Mouse (Mus musculus): ENCODE data around the gene Npas2.

The Npas2 gene

DNA sequence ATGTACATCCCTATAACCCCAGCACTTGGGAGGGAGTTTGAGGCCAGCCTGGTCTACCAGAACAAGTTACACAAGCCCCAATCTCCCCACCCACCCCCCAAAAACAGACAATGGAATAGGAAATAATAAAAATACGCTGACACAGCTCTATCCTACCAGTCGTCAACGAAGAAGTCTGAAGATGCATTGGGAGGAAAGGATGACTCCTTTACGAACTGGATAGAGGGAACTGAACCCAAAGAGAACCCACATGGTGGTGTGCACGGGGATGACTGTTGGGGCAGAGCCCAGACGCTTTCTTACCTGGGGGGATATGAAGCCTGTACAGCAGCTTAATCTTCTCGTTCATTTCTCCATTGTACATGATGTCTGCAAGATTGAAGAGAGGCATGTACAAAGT lies 182.6 kb downstream of the Npas2 start:
- DNase-seq (ENCODE audit: low spot score in 2 of 2) = no peak

DNA sequence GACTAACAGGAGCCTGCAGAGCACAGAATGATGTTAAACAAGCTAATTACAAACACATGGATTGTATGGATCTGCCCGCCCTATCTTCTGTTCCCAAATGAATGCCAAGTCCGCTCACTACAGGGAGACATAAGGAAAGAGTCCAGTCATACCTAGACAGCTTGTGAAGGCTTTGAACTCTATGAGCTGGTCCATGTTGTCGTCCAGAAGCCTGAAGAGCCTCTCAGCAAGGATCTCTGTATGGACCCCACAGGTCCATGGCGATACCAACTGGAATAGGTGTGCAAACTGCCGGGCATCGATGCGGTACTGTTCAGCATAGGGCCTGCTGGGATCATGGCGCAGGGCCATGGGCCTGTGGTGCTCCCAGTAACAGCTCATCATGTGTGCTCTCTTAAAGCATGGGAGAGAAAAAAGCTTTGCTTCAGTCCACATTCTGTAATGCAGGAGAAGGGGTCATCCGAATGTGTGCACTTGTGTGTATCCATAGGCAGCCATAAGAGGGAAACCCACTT lies 183.3 kb downstream of the Npas2 start:
- DNase-seq (ENCODE audit: low spot score in 2 of 2) = no peak

DNA sequence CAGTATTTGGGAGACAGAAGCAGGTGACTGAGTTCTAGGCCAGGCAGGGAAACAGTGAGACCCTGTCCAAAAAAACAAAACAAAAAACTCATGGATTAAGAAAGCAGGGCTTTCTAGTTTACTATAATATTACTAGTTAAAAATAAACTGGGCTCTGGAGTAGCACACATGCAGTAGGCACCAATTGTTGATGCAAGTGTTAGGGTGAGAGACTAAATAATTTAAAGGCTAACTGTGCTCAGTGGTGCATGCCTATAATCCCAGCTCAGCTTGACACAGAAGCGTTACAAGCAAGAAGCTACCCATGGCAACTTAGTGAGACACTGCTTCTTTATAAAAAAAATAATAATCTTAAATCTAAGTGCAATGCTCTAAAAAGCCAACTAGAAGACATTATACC lies 185.0 kb downstream of the Npas2 start:
- DNase-seq (ENCODE audit: low spot score in 2 of 2) = no peak

DNA sequence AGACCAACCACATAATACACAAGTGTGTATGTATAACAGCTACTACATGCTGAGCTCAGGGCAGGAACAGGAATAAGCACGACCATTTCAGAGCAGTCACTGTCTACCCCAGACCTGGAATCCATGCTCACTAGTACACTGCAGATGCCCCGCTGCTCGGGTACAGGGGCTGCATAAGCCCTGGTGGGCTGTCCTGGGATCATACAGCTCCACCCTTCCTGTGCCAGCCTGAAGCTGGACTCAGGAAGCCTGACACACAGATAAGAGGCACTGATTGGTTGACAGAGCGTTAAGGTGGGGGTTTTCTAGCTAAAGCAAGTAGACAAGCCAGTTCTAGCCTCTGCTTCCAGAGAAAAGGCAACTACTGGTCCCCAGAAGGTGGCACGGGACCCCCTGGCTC lies 185.5 kb downstream of the Npas2 start:
- DNase-seq (ENCODE audit: low spot score in 2 of 2) = no peak

DNA sequence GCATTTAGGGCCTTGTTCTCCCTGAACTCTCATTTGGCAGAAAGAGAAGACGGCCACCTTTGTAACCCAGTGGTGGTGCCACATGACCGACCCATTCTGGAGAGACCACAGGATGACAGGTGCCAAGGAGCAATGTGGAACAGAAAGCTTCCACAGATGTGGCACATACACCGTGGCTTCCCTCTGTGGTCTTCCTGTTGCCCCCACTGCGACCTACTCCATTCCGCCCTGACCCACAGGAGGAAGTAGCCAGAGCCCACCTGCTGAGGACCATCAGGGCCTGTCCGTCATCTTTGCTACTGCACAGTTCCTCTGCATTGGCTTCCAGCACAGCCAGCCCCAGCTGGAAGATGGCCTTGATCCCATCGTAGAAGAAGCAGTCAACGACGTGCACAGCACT lies 187.5 kb downstream of the Npas2 start:
- no peak for DNase-seq (ENCODE audit: low spot score in 2 of 2)

DNA sequence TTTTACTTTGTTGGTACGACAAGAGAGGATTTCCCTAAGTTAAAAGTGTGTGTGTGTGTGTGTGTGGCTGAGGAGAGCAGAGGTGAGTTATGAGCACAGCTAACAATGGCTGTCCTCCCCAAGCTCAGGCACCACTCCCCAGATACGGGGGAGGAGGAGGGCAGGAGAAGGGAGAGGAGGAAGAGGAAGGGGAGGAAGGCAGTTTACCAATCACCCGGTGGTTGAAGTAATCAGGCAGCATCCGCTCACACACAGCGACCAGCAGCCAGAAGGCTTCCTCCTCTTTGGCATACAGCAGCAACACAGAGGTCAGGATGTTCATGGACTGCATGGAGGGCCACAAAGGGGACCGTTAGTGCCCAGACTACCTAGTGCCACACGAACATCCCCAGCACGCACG lies 191.4 kb downstream of the Npas2 start:
- DNase-seq (ENCODE audit: low spot score in 2 of 2) = no peak

DNA sequence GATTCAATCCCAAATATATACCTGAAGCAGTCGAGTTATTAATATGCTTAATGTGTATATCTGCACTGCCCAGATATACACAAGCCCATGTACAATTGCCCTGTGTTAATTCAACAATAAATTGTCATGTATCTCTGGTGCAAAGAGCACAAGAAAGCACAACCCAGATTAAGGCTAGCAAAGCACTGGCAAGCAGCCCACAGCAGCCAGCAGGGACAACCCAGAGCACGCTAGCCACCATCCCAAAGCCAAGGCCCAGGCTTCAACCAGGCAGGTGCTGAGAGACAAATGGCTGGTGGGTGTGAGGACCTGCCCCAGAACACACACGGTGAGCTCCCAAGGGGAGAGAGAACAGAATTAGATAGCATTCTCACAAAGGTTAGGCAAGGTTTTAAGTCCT lies 192.9 kb downstream of the Npas2 start:
- DNase-seq (ENCODE audit: low spot score in 2 of 2) = no peak

DNA sequence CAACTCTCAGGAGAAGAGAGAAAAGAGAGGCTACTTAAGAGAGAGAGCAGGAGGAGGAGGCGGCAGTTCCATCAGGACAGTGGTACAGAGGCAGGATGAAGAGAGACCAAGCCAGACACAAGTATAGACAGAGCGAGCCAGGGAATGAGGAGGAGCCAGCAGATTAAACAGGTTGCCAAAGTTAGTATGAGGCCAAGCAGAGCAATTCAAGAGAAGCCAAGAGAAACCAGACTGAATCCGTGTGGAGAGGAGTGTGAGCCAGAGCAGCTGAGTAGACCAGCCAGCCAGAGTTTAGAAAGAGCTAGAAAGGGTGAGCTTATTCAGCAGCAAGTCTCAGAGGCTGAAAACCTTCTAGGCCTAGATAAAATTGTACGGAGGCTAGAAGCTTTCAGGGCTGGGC lies 194.0 kb downstream of the Npas2 start:
- DNase-seq (ENCODE audit: low spot score in 2 of 2) = no peak

DNA sequence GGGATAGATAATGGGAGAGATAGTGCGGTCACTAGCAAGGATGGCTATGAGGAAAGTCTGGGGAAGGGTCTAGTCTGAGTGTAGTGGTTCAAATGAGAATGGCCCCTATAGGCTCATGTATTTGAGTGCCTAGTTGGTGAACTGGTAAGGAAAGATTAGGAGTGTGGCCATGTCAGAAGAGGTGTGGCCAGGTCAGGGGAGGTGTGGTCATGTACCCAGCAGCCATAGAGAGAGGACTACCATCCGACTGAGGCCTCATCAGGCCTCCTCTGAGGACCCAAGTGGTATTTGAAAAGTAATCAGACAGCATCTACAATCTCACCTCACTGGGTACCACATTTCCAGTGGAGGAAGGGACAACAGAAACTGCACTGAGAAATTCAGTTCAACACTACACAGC lies 194.6 kb downstream of the Npas2 start:
- no peak for DNase-seq (ENCODE audit: low spot score in 2 of 2)

DNA sequence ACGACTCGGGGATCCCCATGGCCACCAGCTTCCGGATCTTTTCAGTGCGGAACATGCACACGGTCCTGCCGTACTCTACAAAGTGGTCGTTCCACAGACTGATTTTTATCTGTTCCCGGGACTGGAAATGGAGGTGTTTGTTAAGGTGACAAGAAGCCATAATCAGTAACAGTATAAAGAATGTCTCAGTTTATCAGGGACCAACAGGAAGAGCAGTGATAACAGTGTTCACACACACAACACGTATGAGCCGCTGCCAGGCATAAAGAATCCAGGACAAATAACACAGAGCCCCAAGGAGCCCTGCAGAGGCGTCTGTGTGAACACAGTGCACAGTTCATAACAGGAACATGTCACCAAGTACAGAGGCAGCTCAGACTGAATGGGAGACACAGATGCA lies 195.8 kb downstream of the Npas2 start:
- no peak for DNase-seq (ENCODE audit: low spot score in 2 of 2)

DNA sequence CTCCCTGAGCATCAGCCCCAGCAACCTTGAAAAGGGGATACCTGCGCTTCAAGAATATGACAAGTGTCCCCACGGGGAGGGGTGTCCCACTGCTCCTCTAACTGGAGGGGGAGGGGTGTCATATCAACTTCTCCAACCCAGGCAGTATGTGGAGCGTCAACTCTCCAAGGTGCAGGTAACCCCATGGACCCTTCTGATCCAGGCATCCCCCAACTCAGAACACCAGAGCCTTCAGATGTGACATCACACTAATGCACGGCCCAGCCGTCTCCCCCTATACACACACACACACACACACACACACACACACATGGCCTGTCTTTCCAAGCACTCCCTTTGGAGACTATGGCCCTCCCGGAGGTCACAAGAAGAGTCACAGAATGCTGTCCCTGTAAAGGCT lies 198.1 kb downstream of the Npas2 start:
- DNase-seq (ENCODE audit: low spot score in 2 of 2) = no peak

DNA sequence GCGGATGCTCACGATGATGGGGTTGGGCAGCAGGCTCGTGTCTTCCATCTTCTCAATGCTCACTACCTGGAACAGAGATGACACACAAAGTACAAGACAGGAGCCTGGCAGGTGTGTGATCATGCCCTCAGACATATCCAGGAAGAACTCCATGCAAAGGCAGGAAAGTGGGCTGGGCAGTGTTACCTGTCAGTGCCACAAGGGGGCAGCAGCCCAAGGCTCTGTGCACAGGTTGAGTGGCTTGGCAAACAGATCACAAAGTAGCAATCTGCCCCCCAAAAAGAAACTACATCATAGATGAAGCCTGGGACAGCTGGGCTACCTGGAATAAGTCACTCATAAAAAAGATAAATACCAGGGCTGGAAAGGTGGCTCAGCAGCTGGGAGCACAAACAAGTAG lies 198.7 kb downstream of the Npas2 start:
- DNase-seq (ENCODE audit: low spot score in 2 of 2) = peak; percentile 41 to 55

DNA sequence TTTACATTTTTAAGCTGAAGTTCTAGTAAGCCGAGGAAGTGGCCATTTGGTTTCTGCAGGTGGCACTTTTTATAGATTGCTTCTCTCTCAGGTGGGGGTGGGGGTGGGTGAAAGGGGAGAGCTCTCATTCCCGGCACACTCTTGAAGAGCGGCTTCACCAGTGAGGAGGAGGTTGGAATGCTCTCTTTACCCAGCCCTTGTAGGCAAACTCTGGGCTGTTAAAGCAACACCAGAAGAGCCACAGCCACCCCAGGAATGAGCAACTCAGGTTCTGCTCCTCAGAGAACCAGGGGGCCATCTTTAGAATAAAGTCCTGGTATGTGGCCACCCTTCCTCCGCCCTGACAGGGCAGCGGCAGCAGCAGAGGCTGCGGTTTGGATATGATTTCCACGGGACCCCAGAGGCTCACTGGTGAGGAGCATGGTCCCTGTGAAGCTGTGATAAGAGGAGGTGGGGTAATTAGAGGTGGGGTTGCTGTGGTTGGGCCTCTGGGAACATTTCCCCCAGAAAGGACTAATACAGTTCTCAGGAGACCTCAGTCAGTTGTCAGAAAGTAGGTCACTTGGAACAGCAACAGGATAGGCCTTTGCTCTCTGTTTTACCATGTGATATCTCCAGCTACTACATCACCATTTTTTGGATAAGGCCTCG lies 199.8 kb downstream of the Npas2 start:
- no peak for DNase-seq (ENCODE audit: low spot score in 2 of 2)

DNA sequence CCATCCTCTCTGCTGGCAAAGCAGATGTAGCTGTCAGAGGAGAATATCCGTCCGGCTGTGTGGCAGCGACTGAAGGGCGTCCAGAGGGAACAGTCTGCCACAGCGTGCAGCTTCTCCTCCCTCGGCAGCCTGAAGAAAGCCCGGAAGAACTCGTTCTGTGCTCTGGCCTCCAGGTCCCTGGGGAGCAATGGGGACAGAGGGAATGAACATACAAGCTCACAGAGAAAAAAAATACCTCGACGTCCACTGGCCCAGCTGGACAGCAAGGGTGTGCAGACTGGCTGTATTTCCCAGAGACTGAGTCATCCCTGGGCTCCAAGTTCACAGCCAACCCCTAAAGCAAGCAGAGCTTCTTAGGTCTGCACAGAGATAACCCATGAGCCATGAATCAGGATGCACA lies 200.6 kb downstream of the Npas2 start:
- DNase-seq (ENCODE audit: low spot score in 2 of 2) = no peak

DNA sequence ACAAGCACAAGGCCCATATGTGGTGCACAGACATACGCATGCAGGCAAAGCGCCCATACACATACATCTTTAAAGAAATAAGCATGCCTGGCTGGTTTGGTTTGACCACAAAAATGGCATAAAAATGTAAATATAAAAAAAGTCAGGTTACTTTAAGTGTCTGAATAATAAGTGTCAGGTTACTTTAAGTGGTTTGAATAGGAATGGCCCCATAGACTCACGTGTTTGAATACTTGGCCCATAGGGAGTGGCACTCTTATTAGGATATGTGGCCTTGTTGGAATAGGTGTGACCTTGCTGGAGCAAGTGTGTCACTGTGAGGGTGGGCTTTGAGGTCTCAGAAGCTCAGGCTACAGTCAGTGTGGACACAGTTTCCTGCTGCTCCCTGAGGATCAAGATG lies 201.1 kb downstream of the Npas2 start:
- DNase-seq (ENCODE audit: low spot score in 2 of 2) = no peak

DNA sequence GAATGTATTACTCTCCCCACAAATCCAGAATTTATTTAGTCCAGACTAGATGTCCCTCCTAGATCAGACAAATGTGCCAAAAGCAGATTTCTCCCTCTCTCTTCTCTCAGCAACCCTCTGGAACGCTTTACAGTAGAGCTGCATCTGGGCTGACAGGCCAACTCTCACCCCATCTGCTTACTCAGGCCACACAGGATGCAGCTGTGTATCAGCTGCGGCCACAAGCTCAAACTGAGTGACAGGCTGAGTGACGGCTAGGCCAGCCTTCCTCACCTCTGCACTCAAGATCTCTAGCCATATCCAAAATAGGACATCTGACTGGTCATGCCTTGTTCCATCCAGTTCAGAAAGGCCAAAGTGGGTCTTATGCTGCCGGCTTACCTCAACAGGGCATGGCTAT lies 202.8 kb downstream of the Npas2 start:
- no peak for DNase-seq (ENCODE audit: low spot score in 2 of 2)

DNA sequence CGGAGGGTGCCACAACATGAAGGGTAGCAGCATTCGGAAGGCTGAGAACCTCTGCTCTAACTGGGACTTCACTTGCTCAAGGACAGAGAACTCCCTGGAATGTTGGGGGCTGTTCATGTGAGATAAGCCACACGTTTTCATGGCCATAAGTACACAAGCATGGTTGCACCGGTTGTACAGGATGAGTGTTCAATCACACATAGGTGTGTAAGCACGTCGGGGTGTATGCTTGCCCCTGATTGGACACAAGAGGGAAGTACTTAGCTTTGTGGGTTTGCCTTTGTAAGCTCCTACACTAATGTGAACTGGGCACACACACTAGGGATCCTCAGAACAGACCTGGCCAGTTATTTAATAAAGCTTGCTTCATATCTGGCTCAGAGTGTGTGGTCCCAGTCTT lies 204.8 kb downstream of the Npas2 start:
- no peak for DNase-seq (ENCODE audit: low spot score in 2 of 2)

DNA sequence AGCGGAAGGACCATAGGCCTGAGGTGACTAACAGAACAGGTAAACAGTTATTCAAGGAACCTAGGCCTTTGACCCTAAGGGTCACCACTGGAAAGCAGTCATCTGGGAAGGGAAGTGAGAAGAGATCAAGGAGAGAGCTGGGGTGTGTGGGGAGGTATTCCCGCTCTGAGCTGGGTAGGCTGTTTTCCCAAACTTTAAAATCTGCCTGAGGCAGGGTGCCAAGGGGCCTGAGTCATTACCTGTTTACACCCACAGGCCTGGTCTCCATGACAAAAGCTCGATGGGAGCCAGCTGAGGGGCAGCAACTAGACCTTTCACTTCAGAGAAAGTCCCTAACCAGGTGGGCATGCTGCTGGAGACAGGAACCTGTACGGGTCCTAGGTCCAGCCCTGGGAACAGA lies 205.7 kb downstream of the Npas2 start:
- no peak for DNase-seq (ENCODE audit: low spot score in 2 of 2)

DNA sequence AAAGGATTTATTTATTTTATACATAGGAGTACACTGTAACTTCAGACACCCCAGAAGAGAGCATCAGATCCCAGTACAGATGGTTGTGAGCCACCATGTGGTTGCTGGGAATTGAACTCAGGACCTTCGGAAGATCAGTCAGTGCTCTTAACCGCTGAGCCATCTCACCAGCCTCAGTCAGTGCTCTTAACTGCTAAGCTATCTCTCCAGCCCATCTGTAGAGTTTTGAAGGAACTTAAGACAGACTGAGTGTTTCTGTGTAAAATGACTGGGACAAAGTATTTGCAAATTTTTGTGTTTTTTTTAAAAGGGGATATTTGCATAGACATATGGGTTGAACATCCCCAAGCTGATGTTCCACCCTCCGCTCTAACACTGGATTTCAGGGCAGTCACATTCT lies 206.6 kb downstream of the Npas2 start:
- no peak for DNase-seq (ENCODE audit: low spot score in 2 of 2)

DNA sequence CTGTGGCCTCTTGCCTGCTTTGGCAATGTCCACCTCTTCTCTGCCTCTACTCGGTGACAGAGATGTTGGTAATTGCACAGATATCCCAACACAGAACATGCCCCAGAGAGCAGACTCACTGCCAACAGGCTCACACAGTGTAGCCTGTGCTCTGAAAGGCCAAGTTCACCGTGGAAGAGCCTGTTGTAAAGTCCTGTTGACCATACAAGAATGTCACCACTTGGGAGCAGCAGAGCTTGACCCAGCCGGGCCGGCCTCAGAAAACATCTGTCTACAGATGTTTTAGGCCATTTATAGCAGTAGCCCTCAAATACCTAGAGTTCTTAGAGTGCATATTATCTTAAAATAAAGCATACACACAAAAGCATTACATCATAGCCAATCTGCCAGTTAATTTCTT lies 213.6 kb downstream of the Npas2 start:
- no peak for DNase-seq (ENCODE audit: low spot score in 2 of 2)

DNA sequence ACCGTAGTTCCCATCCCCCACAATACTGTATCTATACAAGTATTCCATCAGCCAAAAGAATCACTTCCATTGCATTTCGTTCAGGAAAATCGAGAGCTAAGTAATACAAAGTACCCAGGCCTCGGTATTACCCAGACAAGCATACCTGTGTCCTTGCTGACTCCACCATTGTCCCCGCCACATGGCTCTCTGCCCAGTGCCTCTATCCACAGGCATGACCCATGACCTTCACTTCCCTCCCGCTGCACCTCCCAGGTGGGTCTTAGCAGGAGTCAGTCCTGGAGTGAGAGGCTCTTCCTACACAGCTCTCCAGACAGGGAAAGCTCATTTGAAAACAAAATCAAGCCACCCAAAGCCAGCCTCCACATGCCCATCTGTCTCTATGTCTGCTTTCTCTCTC lies 214.6 kb downstream of the Npas2 start:
- no peak for DNase-seq (ENCODE audit: low spot score in 2 of 2)

DNA sequence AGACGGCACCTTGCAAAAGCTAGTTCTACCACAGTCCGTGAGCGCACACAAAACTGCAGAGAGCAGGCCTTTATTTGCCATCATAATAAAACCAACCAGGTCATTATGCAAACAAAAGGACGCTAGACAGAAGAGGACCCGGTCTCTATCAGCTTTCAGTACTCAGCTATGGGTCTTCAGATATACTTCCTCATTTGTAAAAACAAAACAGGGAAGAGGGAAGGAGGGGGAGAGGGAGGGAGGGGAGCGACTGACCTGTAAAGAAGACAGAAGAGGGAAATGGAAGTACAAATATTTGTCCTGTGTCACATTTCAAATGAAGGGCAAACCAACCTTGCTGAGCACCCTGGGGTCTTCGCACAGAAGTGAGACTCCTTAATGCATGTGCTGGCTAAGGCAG lies 215.1 kb downstream of the Npas2 start:
- no peak for DNase-seq (ENCODE audit: low spot score in 2 of 2)

DNA sequence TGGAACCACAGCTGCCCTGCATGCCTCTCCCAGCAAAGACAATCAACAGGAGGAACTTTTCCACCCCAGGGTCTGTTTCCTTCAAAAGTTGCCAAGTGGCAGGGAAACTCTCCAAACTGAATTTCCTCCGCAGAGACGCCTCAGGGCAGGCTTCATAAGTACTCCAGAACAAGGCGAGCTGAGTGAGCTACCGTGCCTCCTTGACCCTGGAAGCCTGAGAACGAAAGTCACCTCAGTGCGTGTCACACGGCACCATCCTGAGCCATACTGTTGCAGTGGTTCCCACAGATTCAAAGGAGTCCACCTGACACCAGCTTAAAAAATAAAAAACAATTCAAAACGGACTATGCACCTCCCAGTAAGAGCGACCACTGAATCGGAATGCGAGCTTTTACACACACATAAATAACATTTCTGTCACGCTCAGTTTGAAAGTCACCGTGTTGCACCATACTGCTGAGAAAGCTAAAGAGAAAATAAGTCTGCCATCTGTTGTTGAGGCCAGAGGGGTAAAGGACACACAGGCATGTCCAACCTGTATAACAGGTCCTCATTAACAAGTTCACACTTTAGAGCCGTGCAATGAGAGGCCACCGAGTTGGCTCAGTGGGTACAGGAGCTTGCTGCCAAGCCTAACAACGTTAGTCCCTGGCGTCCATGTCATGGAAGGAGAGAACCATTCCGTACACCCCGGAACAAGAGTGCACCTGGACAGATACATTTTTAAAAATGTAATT lies 216.7 kb downstream of the Npas2 start:
- no peak for DNase-seq (ENCODE audit: low spot score in 2 of 2)
